Mouse (Mus musculus): ENCODE results near the gene Immp2l. TPM values are rescaled to one million over a fixed set of nuclear protein-coding genes. Genes with fewer than 3 reads are reported as not detected.

The Immp2l gene
- total RNA-seq, 2 experiments from 2014 or later = 15.0 to 33.8 TPM

- no peak for DNase-seq (ENCODE audit: low spot score in 2 of 2)
Observed at GRCm38 (mm10) chr12:41047085-41047766, 23.3 kb downstream of the Immp2l start.

- DNase-seq (ENCODE audit: low spot score in 2 of 2) = no peak
Observed at GRCm38 (mm10) chr12:41050945-41051344, 27.1 kb downstream of the Immp2l start.

- DNase-seq (ENCODE audit: low spot score in 2 of 2) = no peak
Observed at GRCm38 (mm10) chr12:41052897-41053296, 29.0 kb downstream of the Immp2l start.

- no peak for DNase-seq (ENCODE audit: low spot score in 2 of 2)
Observed at GRCm38 (mm10) chr12:41054006-41054791, 30.3 kb downstream of the Immp2l start.

- DNase-seq (ENCODE audit: low spot score in 2 of 2) = no peak
Observed at GRCm38 (mm10) chr12:41055941-41056340, 32.1 kb downstream of the Immp2l start.

- DNase-seq (ENCODE audit: low spot score in 2 of 2) = no peak
Observed at GRCm38 (mm10) chr12:41063281-41063680, 39.4 kb downstream of the Immp2l start.

- no peak for DNase-seq (ENCODE audit: low spot score in 2 of 2)
Observed at GRCm38 (mm10) chr12:41081843-41082242, 58.0 kb downstream of the Immp2l start.

GRCm38 (mm10) chr12:41084370-41085089 is 60.6 kb downstream of the Immp2l start:
- DNase-seq (ENCODE audit: low spot score in 2 of 2) = no peak

GRCm38 (mm10) chr12:41089931-41090366 is 66.1 kb downstream of the Immp2l start:
- DNase-seq (ENCODE audit: low spot score in 2 of 2) = no peak

- no peak for DNase-seq (ENCODE audit: low spot score in 2 of 2)
Observed at GRCm38 (mm10) chr12:41090771-41091170, 66.9 kb downstream of the Immp2l start.

- DNase-seq (ENCODE audit: low spot score in 2 of 2) = no peak
Observed at GRCm38 (mm10) chr12:41091316-41091715, 67.4 kb downstream of the Immp2l start.

- DNase-seq (ENCODE audit: low spot score in 2 of 2) = no peak
Observed at GRCm38 (mm10) chr12:41096045-41096444, 72.2 kb downstream of the Immp2l start.

- peak; percentile 20 to 33 for DNase-seq (ENCODE audit: low spot score in 2 of 2)
Observed at GRCm38 (mm10) chr12:41097406-41097805, 73.5 kb downstream of the Immp2l start.

GRCm38 (mm10) chr12:41109011-41109410 is 85.1 kb downstream of the Immp2l start:
- no peak for DNase-seq (ENCODE audit: low spot score in 2 of 2)

GRCm38 (mm10) chr12:41111456-41111855 is 87.6 kb downstream of the Immp2l start:
- DNase-seq (ENCODE audit: low spot score in 2 of 2) = no peak

- no peak for DNase-seq (ENCODE audit: low spot score in 2 of 2)
Observed at GRCm38 (mm10) chr12:41112137-41112536, 88.2 kb downstream of the Immp2l start.

- DNase-seq (ENCODE audit: low spot score in 2 of 2) = no peak
Observed at GRCm38 (mm10) chr12:41118358-41118757, 94.5 kb downstream of the Immp2l start.

GRCm38 (mm10) chr12:41119657-41120056 is 95.8 kb downstream of the Immp2l start:
- no peak for DNase-seq (ENCODE audit: low spot score in 2 of 2)

GRCm38 (mm10) chr12:41123207-41123606 is 99.3 kb downstream of the Immp2l start:
- no peak for DNase-seq (ENCODE audit: low spot score in 2 of 2)

- no peak for DNase-seq (ENCODE audit: low spot score in 2 of 2)
Observed at GRCm38 (mm10) chr12:41134885-41135284, 111.0 kb downstream of the Immp2l start.

- no peak for DNase-seq (ENCODE audit: low spot score in 2 of 2)
Observed at GRCm38 (mm10) chr12:41159543-41159942, 135.7 kb downstream of the Immp2l start.

GRCm38 (mm10) chr12:41167802-41168201 is 143.9 kb downstream of the Immp2l start:
- no peak for DNase-seq (ENCODE audit: low spot score in 2 of 2)

All from adrenal gland, adult 18-20 months (tissue).